Mouse (Mus musculus) megakaryocyte, adult 5-6 weeks (primary cell): ENCODE results near the gene Cyld. TPM values are rescaled to one million over a fixed set of nuclear protein-coding genes. Genes with fewer than 3 reads are reported as not detected.

Source experiments
- ATAC-seq: 2 replicates; pipeline ENCODE4 v1.8.0; 2016; ENCODE audit warnings: mild to moderate bottlenecking, inconsistent platforms; ENCODE audit not compliant: poor library complexity, severe bottlenecking
- total RNA-seq, 2 experiments: library from RNA; stranded (forward) in 1 of 2; stranded (reverse) in 1 of 2; fragments of 153-499, 151-499 nt in 1 of 2; fragments of 221-1000, 200-1000 nt in 1 of 2; gene quantifications; 2 replicates each; pipeline versions ENCODE4 v1.2.3 to v1.2.4; 2015 to 2017

The Cyld gene
- 40.6 and 41.9 TPM in 2 replicates for total RNA-seq (2015)
- total RNA-seq (2017), result 50.0 and 61.9 TPM in 2 replicates

- peak; percentile 86 for ATAC-seq
These were observed at the start of gene Cyld for GRCm38 (mm10) chr8:88696721-88697641. TSS of gene Cyld (plus strand) at chr8:88697028.

GRCm38 (mm10) chr8:88648322-88648721, 48.5 kb upstream of the Cyld start:
- no peak for ATAC-seq

- no peak for ATAC-seq
These were observed 46.7 kb upstream of the Cyld start for GRCm38 (mm10) chr8:88650016-88650708.

GRCm38 (mm10) chr8:88651122-88651521, 45.7 kb upstream of the Cyld start:
- ATAC-seq, result peak; percentile 66

- ATAC-seq, result no peak
These were observed 41.5 kb upstream of the Cyld start for GRCm38 (mm10) chr8:88655334-88655733.

- ATAC-seq, result no peak
These were observed 37.0 kb upstream of the Cyld start for GRCm38 (mm10) chr8:88659873-88660272.

- ATAC-seq, result peak; percentile 89
These were observed 34.4 kb upstream of the Cyld start for GRCm38 (mm10) chr8:88662401-88662821.

GRCm38 (mm10) chr8:88664121-88664520, 32.7 kb upstream of the Cyld start:
- no peak for ATAC-seq

GRCm38 (mm10) chr8:88664947-88665346, 31.9 kb upstream of the Cyld start:
- no peak for ATAC-seq

- ATAC-seq, result peak; percentile 36
These were observed 30.4 kb upstream of the Cyld start for GRCm38 (mm10) chr8:88666435-88666834.

- ATAC-seq, result peak; percentile 75
These were observed 28.3 kb upstream of the Cyld start for GRCm38 (mm10) chr8:88668400-88669086.

GRCm38 (mm10) chr8:88670782-88671181, 26.0 kb upstream of the Cyld start:
- no peak for ATAC-seq

- no peak for ATAC-seq
These were observed 25.3 kb upstream of the Cyld start for GRCm38 (mm10) chr8:88671575-88671974.

- ATAC-seq, result no peak
These were observed 23.0 kb upstream of the Cyld start for GRCm38 (mm10) chr8:88673859-88674258.

- peak; percentile 52 for ATAC-seq
These were observed 21.3 kb upstream of the Cyld start for GRCm38 (mm10) chr8:88675372-88676165.

GRCm38 (mm10) chr8:88677071-88677470, 19.8 kb upstream of the Cyld start:
- ATAC-seq, result no peak

- no peak for ATAC-seq
These were observed 16.3 kb upstream of the Cyld start for GRCm38 (mm10) chr8:88680566-88680965.

- ATAC-seq, result no peak
These were observed 15.8 kb upstream of the Cyld start for GRCm38 (mm10) chr8:88681046-88681445.

- no peak for ATAC-seq
These were observed 13.1 kb upstream of the Cyld start for GRCm38 (mm10) chr8:88683656-88684289.
